Mouse (Mus musculus) forebrain, postnatal 0 days (tissue): ENCODE data around the gene Pla2g12a. TPM values are rescaled to one million over a fixed set of nuclear protein-coding genes. Genes with fewer than 3 reads are reported as not detected.

ENCODE experiments used
- ATAC-seq: fragments of 200-750 bp; cut with Nextera tagmentation; 2 replicates; pipeline ENCODE4 v1.8.0; 2017; ENCODE audit warnings: mild to moderate bottlenecking, moderate library complexity
- DNase-seq: peaks from one replicate; pipeline ENCODE4 v3.0.0-alpha.2; 2015
- H3K27ac ChIP-seq: fragments of 300-500 bp; sonication (generic); 2 replicates; pipeline ENCODE4 v1.5.1; 2014; ENCODE audit warnings: low read depth, mild to moderate bottlenecking, antibody characterized with exemption, low read length, moderate library complexity, mixed read lengths
- H3K27me3 ChIP-seq: fragments of 300-500 bp; sonication (generic); 2 replicates; pipeline ENCODE4 v1.6.1; 2014; ENCODE audit warnings: mild to moderate bottlenecking, low read length, mixed read lengths; ENCODE audit not compliant: insufficient read depth
- H3K36me3 ChIP-seq: fragments of 300-500 bp; sonication (generic); 2 replicates; pipeline ENCODE4 v1.6.1; 2014; ENCODE audit warnings: mild to moderate bottlenecking, moderate library complexity; ENCODE audit not compliant: insufficient read depth
- H3K4me1 ChIP-seq: fragments of 300-500 bp; sonication (generic); 2 replicates; pipeline ENCODE4 v1.6.1; 2014; ENCODE audit warnings: antibody characterized with exemption; ENCODE audit not compliant: insufficient read depth
- H3K4me2 ChIP-seq: fragments of 300-500 bp; sonication (generic); 2 replicates; pipeline ENCODE4 v1.6.1; 2014; ENCODE audit warnings: low read depth, mild to moderate bottlenecking, moderate library complexity
- H3K4me3 ChIP-seq: fragments of 300-500 bp; sonication (generic); 2 replicates; pipeline ENCODE4 v1.5.1; 2014; ENCODE audit warnings: low read depth, low read length, mixed read lengths
- H3K9ac ChIP-seq: fragments of 300-500 bp; sonication (generic); 2 replicates; pipeline ENCODE4 v1.6.1; 2014; ENCODE audit warnings: mild to moderate bottlenecking
- H3K9me3 ChIP-seq: fragments of 300-500 bp; sonication (generic); 2 replicates; pipeline ENCODE4 v1.6.1; 2016; ENCODE audit warnings: low read length
- CTCF ChIP-seq: sonication (generic); IDR thresholded peaks from 2 replicates; pipeline ENCODE4 v1.5.1; 2016; ENCODE audit warnings: antibody characterized with exemption, control low read depth, low read depth
- WGBS: fragments of 180-500 bp; shearing (Covaris S2); extraction: QIAGEN DNeasy Blood & Tissue Kit; methylation state at CpG from one replicate; pipeline ENCODE4 v1.1.7; 2014; 5-methylcytosine and 5-hydroxymethylcytosine counted together
- polyA plus RNA-seq: library from polyadenylated mRNA; unstranded; fragments of >200 nt; fragmentation: Nextera tagmentation; extraction: Ambion mirVana; gene quantifications from 2 replicates; pipeline ENCODE4 v1.2.1, GENCODE M21; 2015
- total RNA-seq: library from RNA; depleted of rRNA; stranded (reverse); fragments of >200 nt; gene quantifications from 2 replicates; pipeline ENCODE4 v1.2.3, GENCODE M21; 2014; rRNA removed

Pla2g12a gene
- total and polyA plus RNA-seq, 2 experiments from 2014 or later, result 28.4 to 55.3 TPM

GRCm38 (mm10) chr3:129937848-129938247 is 59.4 kb downstream of the Pla2g12a start:
- H3K9me3 ChIP-seq, result no peaks in the 10 kb centered on the region
- ATAC-seq (no peak), DNase-seq (no peak)
- H3K4me3 ChIP-seq, result no peak overlapping the region
- no peaks in the 10 kb centered on the region for H3K4me1 ChIP-seq
- 73% methylated on average over 3 of the region's 3 CpGs for WGBS
- no peaks in the 10 kb centered on the region for H3K27me3 ChIP-seq
- H3K4me2 ChIP-seq, result no peak overlapping the region
- H3K27ac ChIP-seq, result no peak overlapping the region
- H3K9ac ChIP-seq, result no peak overlapping the region
- H3K36me3 ChIP-seq, result no peaks in the 10 kb centered on the region
- TF ChIP-seq CTCF, result no peak

- no peak for ATAC-seq
- WGBS, result 56% methylated on average over 7 of the region's 7 CpGs
- H3K4me1 ChIP-seq, result no peaks in the 10 kb centered on the region
These were observed 60.7 kb downstream of the Pla2g12a start for GRCm38 (mm10) chr3:129939058-129939457.

GRCm38 (mm10) chr3:129940780-129941179 is 62.4 kb downstream of the Pla2g12a start:
- Histone ChIP-seq H3K9me3 (no peaks in the 10 kb centered on the region), H3K36me3 (no peaks in the 10 kb centered on the region), H3K27me3 (no peaks in the 10 kb centered on the region), H3K4me2 (no peak overlapping the region), H3K4me3 (no peak overlapping the region), H3K4me1 (no peaks in the 10 kb centered on the region), H3K9ac (no peak overlapping the region), H3K27ac (no peak overlapping the region)
- WGBS, result 99% methylated on average over 2 of the region's 2 CpGs
- no peak for DNase-seq
- no peak for ATAC-seq
- no peak for TF ChIP-seq CTCF

More at GRCm38 (mm10) chr3:129939058-129939457, 60.7 kb downstream of the Pla2g12a start:
- Histone ChIP-seq H3K4me3 (no peak overlapping the region), H3K4me2 (no peak overlapping the region), H3K9me3 (no peaks in the 10 kb centered on the region), H3K27me3 (no peaks in the 10 kb centered on the region), H3K36me3 (no peaks in the 10 kb centered on the region), H3K27ac (no peak overlapping the region), H3K9ac (no peak overlapping the region)
- no peak for DNase-seq
- no peak for TF ChIP-seq CTCF

- Histone ChIP-seq H3K4me1 (no peaks in the 10 kb centered on the region), H3K4me2 (no peak overlapping the region), H3K9me3 (no peaks in the 10 kb centered on the region), H3K4me3 (no peak overlapping the region), H3K9ac (no peak overlapping the region), H3K27me3 (no peaks in the 10 kb centered on the region), H3K36me3 (no peaks in the 10 kb centered on the region), H3K27ac (no peak overlapping the region)
- ATAC-seq (no peak), DNase-seq (no peak)
- WGBS, result 89% methylated on average over 1 of the region's 1 CpGs
- TF ChIP-seq CTCF, result no peak
These were observed 62.9 kb downstream of the Pla2g12a start for GRCm38 (mm10) chr3:129941291-129941690.

- H3K27ac ChIP-seq, result no peak overlapping the region
- 84% methylated on average over 4 of the region's 4 CpGs for WGBS
- no peak overlapping the region for H3K4me2 ChIP-seq
- DNase-seq, result no peak
- no peaks in the 10 kb centered on the region for H3K27me3 ChIP-seq
- no peak for TF ChIP-seq CTCF
- no peak overlapping the region for H3K9ac ChIP-seq
- H3K4me1 ChIP-seq, result no peaks in the 10 kb centered on the region
- H3K4me3 ChIP-seq, result no peak overlapping the region
- H3K9me3 ChIP-seq, result no peaks in the 10 kb centered on the region
- ATAC-seq, result no peak
- H3K36me3 ChIP-seq, result no peaks in the 10 kb centered on the region
These were observed 65.4 kb downstream of the Pla2g12a start for GRCm38 (mm10) chr3:129943813-129944212.

Other genes starting within 250 kb of the Pla2g12a start
- gene Egf, start 123.3 kb upstream of the Pla2g12a start, total RNA-seq, result 2.5 and 7.8 TPM in 2 replicates
- gene Egf, start 123.3 kb upstream of the Pla2g12a start, polyA plus RNA-seq, result 0.44 and 1.1 TPM in 2 replicates
- not detected in 2 replicates for gene Lrit3, start 74.6 kb upstream of the Pla2g12a start, total RNA-seq
- not detected in 2 replicates for gene Lrit3, start 74.6 kb upstream of the Pla2g12a start, polyA plus RNA-seq
- gene Rrh, start 56.0 kb upstream of the Pla2g12a start, total RNA-seq, result 0.38 and 2.8 TPM in 2 replicates
- gene Rrh, start 56.0 kb upstream of the Pla2g12a start, polyA plus RNA-seq, result 0.11 and 0.15 TPM in 2 replicates
- gene Gar1, start 47.2 kb upstream of the Pla2g12a start, total RNA-seq, result 7.1 and 9.0 TPM in 2 replicates
- 30.9 and 37.3 TPM in 2 replicates for gene Gar1, start 47.2 kb upstream of the Pla2g12a start, polyA plus RNA-seq
- not detected in 2 replicates for gene Cfi, start 42.7 kb upstream of the Pla2g12a start, total RNA-seq
- 0.24 and 0.33 TPM in 2 replicates for gene Cfi, start 42.7 kb upstream of the Pla2g12a start, polyA plus RNA-seq
- 4.6 and 8.1 TPM in 2 replicates for gene Casp6, start 22.8 kb downstream of the Pla2g12a start, total RNA-seq
- gene Casp6, start 22.8 kb downstream of the Pla2g12a start, polyA plus RNA-seq, result 17.6 and 19.7 TPM in 2 replicates
- 6.9 and 8.5 TPM in 2 replicates for gene Mcub, start 91.6 kb downstream of the Pla2g12a start, total RNA-seq
- gene Mcub, start 91.6 kb downstream of the Pla2g12a start, polyA plus RNA-seq, result 10.3 and 10.9 TPM in 2 replicates
- 33.5 and 34.0 TPM in 2 replicates for gene Sec24b, start 182.9 kb downstream of the Pla2g12a start, total RNA-seq
- 18.1 and 24.3 TPM in 2 replicates for gene Sec24b, start 182.9 kb downstream of the Pla2g12a start, polyA plus RNA-seq